Mouse (Mus musculus) lung, embryonic 14.5 days (tissue): ENCODE measurements at regions not wholly inside any gene's neighbourhood (a gene's known extent, or its start where the extent isn't known, plus 50 kb on each side); places are given as distances from the start of the nearest gene placed in this dataset.
"Not testable (repeated sequence)": the region's sequence is repeated elsewhere in the genome, so short reads cannot be mapped to it uniquely, and the experiment has no call there.

Experiments used
- ATAC-seq: fragments of 200-750 bp; cut with Nextera tagmentation; 2 replicates; pipeline ENCODE4 v1.8.0; 2017; ENCODE audit warnings: mild to moderate bottlenecking, moderate TSS enrichment, moderate library complexity; ENCODE audit not compliant: insufficient read depth
- DNase-seq: peaks from one replicate; pipeline ENCODE4 v3.0.0-alpha.2; 2015
- H3K27ac ChIP-seq: fragments of 300-500 bp; sonication (generic); 2 replicates; pipeline ENCODE4 v1.5.1; 2014; ENCODE audit warnings: low read depth, mild to moderate bottlenecking, moderate library complexity
- H3K27me3 ChIP-seq: fragments of 300-500 bp; sonication (generic); 2 replicates; pipeline ENCODE4 v1.6.1; 2014; ENCODE audit warnings: low read length, control low read depth; ENCODE audit not compliant: insufficient read depth
- H3K36me3 ChIP-seq: fragments of 300-500 bp; sonication (generic); 2 replicates; pipeline ENCODE4 v1.6.1; 2014; ENCODE audit warnings: control low read depth; ENCODE audit not compliant: insufficient read depth
- H3K4me1 ChIP-seq: fragments of 300-500 bp; sonication (generic); 2 replicates; pipeline ENCODE4 v1.6.1; 2014; ENCODE audit warnings: antibody characterized with exemption, control low read depth; ENCODE audit not compliant: insufficient read depth
- H3K4me2 ChIP-seq: fragments of 300-500 bp; sonication (generic); 2 replicates; pipeline ENCODE4 v1.6.1; 2014; ENCODE audit warnings: mild to moderate bottlenecking
- H3K4me3 ChIP-seq: fragments of 300-500 bp; sonication (generic); 2 replicates; pipeline ENCODE4 v1.5.1; 2014; ENCODE audit warnings: low read depth, low read length
- H3K9ac ChIP-seq: fragments of 300-500 bp; sonication (generic); 2 replicates; pipeline ENCODE4 v1.6.1; 2014
- H3K9me3 ChIP-seq: fragments of 300-500 bp; sonication (generic); 2 replicates; pipeline ENCODE4 v1.6.1; 2016; ENCODE audit warnings: low read depth, low read length, control low read depth
- CTCF ChIP-seq: IDR thresholded peaks from 2 replicates; pipeline ENCODE4 v1.5.1; 2016; ENCODE audit warnings: antibody characterized with exemption, low read depth
- WGBS: fragments of 180-500 bp; shearing (Covaris S2); extraction: QIAGEN DNeasy Blood & Tissue Kit; methylation state at CpG from one replicate; pipeline ENCODE4 v1.1.7; 2014; 5-methylcytosine and 5-hydroxymethylcytosine counted together

- ATAC-seq = no peak
- H3K36me3 ChIP-seq = no peaks in the 10 kb centered on the region
These were observed 495.6 kb upstream of the Ccdc54 start for GRCm38 (mm10) chr16:51086556-51086955.

DNA sequence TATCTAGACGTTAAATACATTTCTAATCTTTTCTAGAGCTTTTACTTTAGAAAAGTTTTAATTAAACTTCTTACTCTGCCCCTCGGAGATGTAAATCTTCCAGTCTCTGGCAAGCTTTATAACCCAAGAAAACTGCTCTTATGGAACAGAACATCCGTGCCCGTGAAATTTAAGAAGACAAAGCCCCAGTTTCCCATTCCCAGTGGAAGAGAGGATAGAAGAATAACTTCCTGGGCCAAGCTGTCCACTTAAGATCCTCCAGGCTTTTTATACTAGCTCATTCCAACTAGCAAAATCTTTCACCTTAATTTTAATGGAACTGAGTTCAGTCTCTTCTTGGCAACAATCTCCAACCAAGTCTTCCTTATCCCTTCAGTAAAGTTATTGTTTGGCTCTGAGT is 489.2 kb upstream of the Ccdc54 start:
- H3K27me3 ChIP-seq = no peaks in the 10 kb centered on the region
- H3K4me1 ChIP-seq = no peaks in the 10 kb centered on the region
- no peaks in the 10 kb centered on the region for H3K36me3 ChIP-seq
- H3K27ac ChIP-seq = no peak overlapping the region
- ATAC-seq (no peak), DNase-seq (no peak)
- H3K4me2 ChIP-seq = no peak overlapping the region
- 72% methylated on average over 4 of the region's 4 CpGs for WGBS
- no peak for TF ChIP-seq CTCF
- H3K9me3 ChIP-seq = no peaks in the 10 kb centered on the region
- no peak overlapping the region for H3K4me3 ChIP-seq
- no peak overlapping the region for H3K9ac ChIP-seq

More at GRCm38 (mm10) chr16:51086556-51086955, 495.6 kb upstream of the Ccdc54 start:
- WGBS = 74% methylated on average over 7 of the region's 7 CpGs
- Histone ChIP-seq H3K27me3 (no peaks in the 10 kb centered on the region), H3K9ac (no peak overlapping the region), H3K4me3 (no peak overlapping the region), H3K4me2 (no peak overlapping the region), H3K9me3 (no peaks in the 10 kb centered on the region), H3K27ac (no peak overlapping the region), H3K4me1 (no peaks in the 10 kb centered on the region)
- no peak for DNase-seq
- TF ChIP-seq CTCF = no peak

- Histone ChIP-seq H3K36me3 (no peaks in the 10 kb centered on the region), H3K9ac (no peak overlapping the region), H3K4me1 (no peaks in the 10 kb centered on the region), H3K27ac (no peak overlapping the region), H3K4me2 (no peak overlapping the region), H3K9me3 (no peaks in the 10 kb centered on the region), H3K27me3 (no peaks in the 10 kb centered on the region), H3K4me3 (no peak overlapping the region)
- 36% methylated on average over 2 of the region's 2 CpGs for WGBS
- DNase-seq (peak; percentile 82), ATAC-seq (peak; percentile 60; the same call in 1 of the 2 replicates)
- no peak for TF ChIP-seq CTCF
These were observed 457.7 kb upstream of the Ccdc54 start for GRCm38 (mm10) chr16:51048650-51049049.

DNA sequence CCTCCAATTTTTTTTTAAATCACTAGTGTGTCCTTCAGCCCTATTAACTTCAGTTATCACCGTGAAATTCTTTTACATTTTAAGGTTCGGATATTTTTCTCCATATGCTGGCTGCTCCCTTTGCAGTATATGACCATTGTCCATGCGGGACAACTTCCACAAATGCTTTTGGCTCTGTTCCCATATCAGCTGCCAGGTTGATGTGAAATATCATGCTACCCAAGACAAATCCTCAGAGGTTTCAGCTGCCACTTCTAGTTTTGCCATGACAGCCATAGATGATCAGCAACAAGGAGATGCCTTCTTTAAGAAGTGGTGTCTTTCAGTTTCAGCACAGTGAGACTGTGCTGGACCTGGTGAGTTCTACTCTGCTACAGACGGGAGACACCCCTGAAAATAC is 457.2 kb upstream of the Ccdc54 start:
- Histone ChIP-seq H3K27me3 (no peaks in the 10 kb centered on the region), H3K4me2 (no peak overlapping the region), H3K9ac (no peak overlapping the region), H3K9me3 (no peaks in the 10 kb centered on the region), H3K36me3 (no peaks in the 10 kb centered on the region), H3K27ac (no peak overlapping the region), H3K4me3 (no peak overlapping the region), H3K4me1 (no peaks in the 10 kb centered on the region)
- WGBS = 67% methylated on average over 4 of the region's 4 CpGs
- DNase-seq (peak; percentile 6), ATAC-seq (peak; percentile 44; the same call in 1 of the 2 replicates)
- no peak for TF ChIP-seq CTCF

- ATAC-seq (no peak), DNase-seq (no peak)
- Histone ChIP-seq H3K36me3 (no peaks in the 10 kb centered on the region), H3K4me3 (no peak overlapping the region), H3K9me3 (no peaks in the 10 kb centered on the region), H3K4me2 (no peak overlapping the region), H3K9ac (no peak overlapping the region), H3K4me1 (no peaks in the 10 kb centered on the region), H3K27ac (no peak overlapping the region), H3K27me3 (no peaks in the 10 kb centered on the region)
- no peak for TF ChIP-seq CTCF
- 79% methylated on average over 4 of the region's 4 CpGs for WGBS
These were observed 450.4 kb upstream of the Ccdc54 start for GRCm38 (mm10) chr16:51041311-51041710.

- Histone ChIP-seq H3K36me3 (no peaks in the 10 kb centered on the region), H3K27me3 (no peaks in the 10 kb centered on the region), H3K9ac (no peak overlapping the region), H3K4me2 (no peak overlapping the region), H3K4me3 (no peak overlapping the region), H3K4me1 (no peaks in the 10 kb centered on the region), H3K9me3 (no peaks in the 10 kb centered on the region), H3K27ac (no peak overlapping the region)
- no peak for TF ChIP-seq CTCF
- ATAC-seq (no peak), DNase-seq (no peak)
These were observed 411.9 kb upstream of the Ccdc54 start for GRCm38 (mm10) chr16:51002876-51003275.

- Histone ChIP-seq H3K27ac (no peak overlapping the region), H3K9ac (no peak overlapping the region), H3K4me1 (no peaks in the 10 kb centered on the region), H3K9me3 (no peaks in the 10 kb centered on the region), H3K27me3 (no peaks in the 10 kb centered on the region), H3K36me3 (no peaks in the 10 kb centered on the region), H3K4me2 (no peak overlapping the region), H3K4me3 (no peak overlapping the region)
- WGBS = 69% methylated on average over 2 of the region's 2 CpGs
- no peak for ATAC-seq
- no peak for TF ChIP-seq CTCF
- DNase-seq = no peak
These were observed 373.4 kb upstream of the Ccdc54 start for GRCm38 (mm10) chr16:50964395-50964794.

DNA sequence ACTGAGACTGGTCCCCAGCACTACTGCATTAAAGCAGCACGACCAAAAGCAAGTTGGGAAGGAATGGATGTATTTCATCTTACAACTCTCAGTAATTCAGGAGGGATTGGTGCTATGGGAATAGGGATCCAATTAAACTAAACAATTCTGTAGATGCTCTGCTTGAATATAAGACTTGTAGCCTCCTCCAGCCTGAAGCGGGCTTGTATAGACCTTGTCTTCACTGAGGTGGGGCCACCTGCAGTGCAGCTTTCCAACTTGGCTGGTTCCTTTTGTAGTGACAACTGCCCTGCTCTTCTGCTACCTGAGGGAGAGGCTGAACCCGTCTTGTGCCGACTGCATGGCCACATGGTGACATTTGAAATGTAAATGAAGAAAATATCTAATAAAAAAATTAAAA is 353.1 kb upstream of the Ccdc54 start:
- Histone ChIP-seq H3K27ac (no peak overlapping the region), H3K36me3 (no peaks in the 10 kb centered on the region), H3K4me1 (no peaks in the 10 kb centered on the region), H3K27me3 (no peaks in the 10 kb centered on the region), H3K4me2 (no peak overlapping the region), H3K4me3 (no peak overlapping the region), H3K9me3 (no peaks in the 10 kb centered on the region), H3K9ac (no peak overlapping the region)
- ATAC-seq (no peak), DNase-seq (no peak)
- WGBS = 71% methylated on average over 4 of the region's 4 CpGs
- TF ChIP-seq CTCF = no peak

DNA sequence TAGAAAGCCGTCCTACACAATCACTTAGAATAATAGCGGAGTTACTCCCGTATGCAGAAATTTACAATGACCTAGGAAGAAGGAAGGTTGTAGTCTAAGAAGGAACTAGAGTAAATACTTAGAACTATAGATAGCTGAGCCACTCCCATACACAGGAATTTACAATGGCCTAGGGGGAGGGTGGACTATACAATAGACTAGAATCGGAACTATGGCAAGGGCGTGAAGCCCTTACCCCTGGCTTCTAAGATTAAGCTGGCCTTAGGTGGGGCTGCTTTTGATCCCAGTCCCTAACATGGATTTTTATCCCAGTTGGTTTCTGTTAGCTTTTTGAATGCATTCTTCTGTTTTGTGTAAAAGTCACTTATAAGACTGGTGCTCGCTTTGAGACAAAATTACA is 352.6 kb upstream of the Ccdc54 start:
- not testable (repeated sequence) for H3K9me3 ChIP-seq, H3K36me3 ChIP-seq, H3K27ac ChIP-seq, DNase-seq, H3K27me3 ChIP-seq, ATAC-seq, H3K4me2 ChIP-seq, H3K9ac ChIP-seq, H3K4me3 ChIP-seq, H3K4me1 ChIP-seq
- WGBS = 91% methylated on average over 6 of the region's 6 CpGs
